Mouse (Mus musculus) megakaryocyte, embryonic 14.5 days (primary cell): Measurements from ENCODE around the gene Pde4d.

Experiments
- FLI1 ChIP-seq: IDR thresholded peaks from 2 replicates; pipeline ENCODE4 v1.6.1; 2012; ENCODE audit warnings: low read length, inconsistent platforms, mixed read lengths
- GATA1 ChIP-seq: IDR thresholded peaks from 3 replicates; pipeline ENCODE4 v1.6.1; 2012; ENCODE audit warnings: mixed read lengths, low read length, inconsistent platforms, borderline replicate concordance

DNA sequence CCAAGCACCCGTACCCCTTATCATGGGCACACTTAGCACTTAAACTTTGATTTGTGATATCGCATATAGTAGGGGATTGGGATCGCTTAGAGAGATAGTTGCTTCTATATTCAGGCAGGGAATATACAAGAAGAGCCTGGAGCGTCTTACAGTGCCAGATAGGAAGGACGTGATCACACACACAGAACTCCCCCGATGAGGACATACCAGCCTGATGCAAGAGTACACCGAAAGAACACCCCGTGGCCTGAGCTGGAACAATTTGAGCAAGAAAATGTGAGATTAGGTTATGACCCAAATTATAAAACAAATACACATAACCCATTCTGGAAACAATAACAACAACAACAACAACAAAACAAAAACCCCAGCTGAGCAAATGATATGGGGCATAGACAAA, 1461.2 kb downstream of the Pde4d start:
- no peak for TF ChIP-seq GATA1
- TF ChIP-seq FLI1 = no peak
